Mouse (Mus musculus): ENCODE results near the gene Tars2.

DNA sequence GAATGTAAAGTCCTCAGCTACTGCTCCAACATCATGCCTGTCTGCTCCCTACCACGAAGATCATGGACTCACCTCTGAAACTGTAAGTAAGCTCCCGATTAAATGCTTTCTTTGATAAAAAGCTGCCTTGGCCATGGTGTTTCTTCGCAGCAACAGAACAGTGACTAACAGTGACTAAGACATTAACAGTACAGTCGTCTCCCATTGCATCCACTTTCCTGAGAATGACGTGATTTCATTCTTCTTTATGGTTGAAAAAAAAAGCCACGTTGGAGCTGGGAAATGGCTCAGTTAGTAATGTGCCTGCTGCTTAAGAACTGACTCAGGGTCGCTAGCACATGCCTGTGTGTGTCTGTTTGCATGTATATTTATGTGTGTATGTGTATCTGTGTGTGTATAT, 34.1 kb downstream of the Tars2 start:
- TF ChIP-seq POLR2A (IDR thresholded peaks at IDR 0.05; ENCODE audit: borderline replicate concordance, control insufficient read depth, low read depth, low read length) (no peak), CTCF (IDR thresholded peaks at IDR 0.05; ENCODE audit: control insufficient read depth, insufficient read depth, low read length) (no peak)

All from bone marrow, adult 2 months (tissue).